Mouse (Mus musculus) G1E (cell line): ENCODE measurements around the gene Cilp2. TPM values are rescaled to one million over a fixed set of nuclear protein-coding genes. Genes with fewer than 3 reads are reported as not detected.

Experiments
- ATAC-seq: 2 replicates; pipeline ENCODE4 v1.8.0; 2016; ENCODE audit warnings: mild to moderate bottlenecking; ENCODE audit not compliant: insufficient number of reproducible peaks, poor library complexity, low FRiP score, severe bottlenecking; ENCODE audit errors: extremely low read depth
- DNase-seq: peaks from one replicate; pipeline ENCODE4 v3.0.0; 2012; ENCODE audit warnings: low spot score
- H3K27me3 ChIP-seq: 2 replicates; pipeline ENCODE4 v1.6.1; 2012; ENCODE audit warnings: mild to moderate bottlenecking, low read length, inconsistent platforms; ENCODE audit not compliant: insufficient read depth
- H3K36me3 ChIP-seq: replicated peaks from 2 replicates; pipeline ENCODE3; 2012; ENCODE audit warnings: mild to moderate bottlenecking, inconsistent platforms
- H3K4me1 ChIP-seq: 2 replicates; pipeline ENCODE4 v1.6.1; 2012; ENCODE audit warnings: low read depth, low read length, inconsistent platforms, mixed read lengths; ENCODE audit not compliant: insufficient read depth
- H3K4me3 ChIP-seq: 2 replicates; pipeline ENCODE4 v1.5.1; 2012; ENCODE audit warnings: low read depth, mild to moderate bottlenecking, inconsistent platforms, low read length, moderate library complexity, mixed read lengths
- H3K9me3 ChIP-seq: replicated peaks from 2 replicates; pipeline ENCODE4 v1.6.1; 2012; ENCODE audit warnings: inconsistent platforms
- CTCF ChIP-seq: IDR thresholded peaks from 2 replicates; pipeline ENCODE4 v1.5.1; 2012; ENCODE audit warnings: low read depth, low read length, inconsistent platforms, mixed read lengths
- GATA1 ChIP-seq: IDR thresholded peaks from 2 replicates; pipeline ENCODE4 v1.6.1; 2012; ENCODE audit warnings: borderline replicate concordance, low read length, inconsistent platforms, mixed read lengths
- GATA2 ChIP-seq: IDR thresholded peaks from 2 replicates; pipeline ENCODE4 v1.6.1; 2012; ENCODE audit warnings: low read depth, low read length, inconsistent platforms, borderline replicate concordance
- POLR2AphosphoS5 ChIP-seq: IDR thresholded peaks from 2 replicates; pipeline ENCODE4 v1.6.1; 2012; ENCODE audit warnings: low read depth, low read length, inconsistent platforms; ENCODE audit not compliant: insufficient replicate concordance
- TAL1 ChIP-seq: conservative IDR thresholded peaks from 2 replicates; pipeline ENCODE4 v1.6.1; 2012; ENCODE audit warnings: low read depth, low read length, inconsistent platforms, mixed read lengths
- polyA plus RNA-seq: library from polyadenylated mRNA; stranded (reverse); fragments of >175 nt; gene quantifications from 2 replicates; pipeline ENCODE4 v1.2.3, GENCODE M21; 2012
- total RNA-seq, 2 experiments: library from RNA; stranded (forward) in 1 of 2; stranded (reverse) in 1 of 2; fragments of 200-1000 nt in 1 of 2; fragments of >200 nt in 1 of 2; fragmentation: Nextera tagmentation in 1 of 2; gene quantifications; 2 replicates each; pipeline ENCODE4 v1.2.3; 2014 to 2017

Gene Cilp2
- total and polyA plus RNA-seq, 3 experiments: under 0.01 to 0.01 TPM; not detected in 1

DNA sequence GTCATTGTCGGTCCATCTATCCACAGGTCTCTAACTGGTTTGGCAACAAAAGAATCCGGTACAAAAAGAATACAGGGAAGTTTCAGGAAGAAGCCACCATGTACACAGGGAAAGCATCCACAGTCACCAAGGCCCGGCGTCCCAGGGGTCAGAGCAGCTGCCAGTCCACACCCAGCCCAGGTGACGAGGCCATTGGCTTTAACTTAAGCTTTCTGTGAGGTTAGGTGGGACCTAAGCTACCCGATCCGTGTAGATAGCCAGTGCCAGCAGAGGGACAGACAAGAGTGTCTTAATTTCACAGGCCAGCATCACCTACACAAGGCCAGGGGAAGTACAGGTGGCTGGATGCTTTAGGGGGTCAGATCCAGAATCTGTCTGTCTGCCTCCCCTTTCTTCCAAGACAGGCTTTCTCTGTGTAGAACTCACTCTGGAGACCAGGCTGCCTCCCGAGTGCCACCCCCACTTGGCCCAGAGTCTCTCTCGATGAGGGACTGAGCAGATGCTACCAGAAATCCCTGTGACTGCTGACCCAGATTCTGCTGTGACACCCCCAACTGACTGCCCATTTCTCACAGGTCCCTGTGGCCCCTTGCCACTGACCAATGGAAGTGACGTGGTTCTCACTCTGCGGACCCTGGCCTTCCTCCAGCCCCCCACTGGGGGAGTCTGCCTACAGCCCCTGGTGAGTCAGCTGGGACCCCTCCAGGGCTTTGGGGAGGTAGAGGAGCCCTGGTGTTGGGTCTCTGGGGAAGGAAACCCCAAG lies 17.3 kb downstream of the Cilp2 start:
- ATAC-seq (no peak), DNase-seq (no peak)
- TF ChIP-seq POLR2AphosphoS5 (no peak), GATA1 (no peak), CTCF (no peak), GATA2 (no peak), TAL1 (no peak)
- Histone ChIP-seq H3K36me3 (no peaks in the 10 kb centered on the region), H3K4me3 (no peak overlapping the region), H3K4me1 (peaks cover 3% of the 10 kb centered on the region; the same call in 1 of the 2 replicates), H3K9me3 (no peaks in the 10 kb centered on the region), H3K27me3 (peaks cover 23% of the 10 kb centered on the region)

DNA sequence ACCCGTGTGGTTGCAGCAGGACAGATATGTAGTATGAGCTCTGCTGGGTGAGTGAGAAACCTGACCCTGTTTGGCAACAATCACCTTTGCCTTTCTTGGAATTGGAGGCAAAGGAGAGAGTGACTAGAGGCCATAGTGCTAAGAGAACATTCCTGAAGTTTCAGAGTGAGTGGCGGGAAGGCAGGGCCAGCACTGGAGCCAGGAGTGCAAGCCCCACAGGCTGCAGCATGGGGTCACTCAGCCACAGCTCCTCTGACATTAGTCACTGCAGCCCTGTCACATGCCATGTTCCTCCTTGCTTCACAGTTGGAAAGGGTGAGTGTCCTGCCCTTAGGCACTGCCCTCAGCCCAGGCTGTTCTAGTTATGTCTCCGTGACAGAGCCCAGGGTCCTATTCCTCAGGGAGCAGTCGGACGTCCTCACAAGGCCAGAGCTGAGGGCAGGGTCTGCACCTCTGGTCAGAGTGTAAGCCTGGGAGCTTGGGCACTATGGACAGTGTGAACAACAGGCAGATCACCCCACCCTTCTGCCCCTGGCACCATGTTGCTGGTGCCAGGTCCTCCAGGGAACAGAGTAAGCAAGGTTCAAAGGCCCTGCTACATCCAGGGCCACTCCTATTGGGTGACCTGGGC lies 19.7 kb downstream of the Cilp2 start:
- Histone ChIP-seq H3K9me3 (no peaks in the 10 kb centered on the region), H3K36me3 (no peaks in the 10 kb centered on the region), H3K27me3 (peaks cover 29% of the 10 kb centered on the region), H3K4me3 (no peak overlapping the region), H3K4me1 (peaks cover 2% of the 10 kb centered on the region; the same call in 1 of the 2 replicates)
- ATAC-seq: no peak
- TF ChIP-seq POLR2AphosphoS5: no peak
- no peak for TF ChIP-seq CTCF
- DNase-seq: no peak

DNA sequence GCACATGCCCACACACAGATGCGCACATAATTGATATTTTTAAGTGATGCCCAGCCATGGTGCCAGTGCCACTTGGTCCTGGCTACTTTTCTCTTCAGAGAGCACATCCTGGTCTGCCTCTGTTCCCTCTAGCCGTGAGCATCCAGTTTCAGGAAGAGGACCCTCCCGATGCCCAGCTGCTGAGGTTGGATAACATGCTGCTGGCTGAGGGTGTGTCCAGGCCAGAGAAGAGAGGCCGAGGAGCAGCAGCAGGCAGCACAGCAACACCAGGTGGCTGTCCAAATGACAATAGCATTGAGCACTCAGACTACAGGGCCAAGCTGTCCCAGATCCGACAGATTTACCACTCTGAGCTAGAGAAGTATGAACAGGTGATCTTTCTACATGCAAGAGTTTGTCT lies 23.3 kb downstream of the Cilp2 start:
- peaks cover 2% of the 10 kb centered on the region; the same call in 1 of the 2 replicates for H3K4me1 ChIP-seq
- DNase-seq (no peak), ATAC-seq (no peak)
- H3K36me3 ChIP-seq: no peaks in the 10 kb centered on the region
- H3K27me3 ChIP-seq: peaks cover 10% of the 10 kb centered on the region; the same call in 1 of the 2 replicates
- H3K4me3 ChIP-seq: no peak overlapping the region
- TF ChIP-seq POLR2AphosphoS5 (no peak), TAL1 (no peak), GATA2 (no peak), CTCF (no peak), GATA1 (no peak)
- H3K9me3 ChIP-seq: no peaks in the 10 kb centered on the region

DNA sequence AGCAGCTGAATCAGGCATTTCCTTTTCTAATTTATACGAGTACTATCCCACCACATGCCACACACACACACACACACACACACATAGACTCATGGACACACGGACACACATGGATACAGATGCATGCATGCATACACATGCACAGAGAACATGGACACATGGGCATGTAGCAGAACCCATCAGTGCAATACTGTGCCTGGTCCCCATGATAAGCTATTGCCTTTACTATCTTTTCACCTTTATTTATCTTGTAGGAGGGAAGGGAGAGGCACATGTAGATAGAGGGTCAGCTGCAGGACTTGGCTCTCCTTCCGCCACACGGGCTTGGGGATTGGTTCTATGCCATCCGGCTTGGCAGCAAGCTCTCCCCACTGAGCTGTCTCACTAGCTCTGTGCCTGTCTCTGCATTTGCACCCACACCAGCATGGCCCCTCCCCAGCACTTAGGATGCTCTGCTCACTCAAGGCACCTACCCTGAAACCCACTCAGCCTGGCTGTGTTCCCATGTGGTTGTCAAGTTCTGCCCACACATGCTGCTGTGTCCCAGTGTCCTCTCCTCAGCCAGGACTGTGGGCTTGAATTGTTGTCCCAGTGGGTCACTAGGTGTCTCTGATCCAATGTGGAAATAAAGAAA lies 24.0 kb downstream of the Cilp2 start:
- Histone ChIP-seq H3K9me3 (no peaks in the 10 kb centered on the region), H3K4me1 (peaks cover 2% of the 10 kb centered on the region; the same call in 1 of the 2 replicates), H3K36me3 (no peaks in the 10 kb centered on the region), H3K27me3 (peaks cover 10% of the 10 kb centered on the region; the same call in 1 of the 2 replicates), H3K4me3 (no peak overlapping the region)
- ATAC-seq (no peak), DNase-seq (no peak)
- TF ChIP-seq TAL1 (no peak), CTCF (no peak), GATA1 (no peak), POLR2AphosphoS5 (no peak), GATA2 (no peak)

DNA sequence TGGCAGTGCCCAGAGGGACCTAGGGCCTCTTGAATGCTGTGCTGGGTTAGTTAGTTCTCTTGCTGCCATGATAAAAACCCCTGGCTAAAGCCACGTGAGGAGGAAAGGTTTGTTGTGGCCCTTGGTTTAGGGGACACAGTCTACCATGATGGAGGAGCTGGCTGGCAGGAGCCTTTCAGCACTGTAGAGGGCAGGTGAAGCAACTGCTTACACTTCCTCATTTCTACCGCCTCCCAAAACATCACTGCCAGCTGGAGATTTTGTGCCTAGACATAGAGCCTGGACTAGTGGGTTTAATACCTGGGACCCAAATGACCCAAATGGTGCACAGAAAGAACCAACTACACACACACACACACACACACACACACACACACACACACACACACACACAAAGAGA lies 26.2 kb downstream of the Cilp2 start:
- DNase-seq (no peak), ATAC-seq (no peak)
- no peaks in the 10 kb centered on the region for H3K9me3 ChIP-seq
- H3K36me3 ChIP-seq: no peaks in the 10 kb centered on the region
- H3K27me3 ChIP-seq: peaks cover 10% of the 10 kb centered on the region; the same call in 1 of the 2 replicates
- TF ChIP-seq GATA1 (no peak), CTCF (no peak), TAL1 (no peak), GATA2 (no peak), POLR2AphosphoS5 (no peak)
- H3K4me1 ChIP-seq: peaks cover 2% of the 10 kb centered on the region; the same call in 1 of the 2 replicates
- no peak overlapping the region for H3K4me3 ChIP-seq

DNA sequence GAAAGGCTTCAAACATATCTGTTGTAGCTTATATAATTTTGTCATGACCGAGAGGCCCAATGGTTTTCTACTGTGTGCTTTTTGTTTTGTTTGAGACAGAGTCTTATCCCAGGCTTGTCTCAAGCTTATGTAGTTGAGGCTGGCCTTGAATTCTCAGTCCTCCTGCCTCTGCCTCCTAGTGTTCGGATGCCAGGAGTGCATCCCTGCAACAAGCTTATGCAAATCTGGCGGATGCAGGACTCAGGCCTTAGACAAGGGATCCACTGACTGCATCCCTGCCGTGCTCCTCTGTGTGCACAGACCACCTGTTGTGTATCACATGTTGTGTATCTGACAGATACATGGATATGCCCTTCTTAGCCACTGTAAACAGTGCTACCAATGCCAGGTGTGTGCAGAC lies 26.7 kb downstream of the Cilp2 start:
- TF ChIP-seq POLR2AphosphoS5 (no peak), GATA1 (no peak), TAL1 (no peak), GATA2 (no peak), CTCF (no peak)
- Histone ChIP-seq H3K9me3 (no peaks in the 10 kb centered on the region), H3K4me3 (no peak overlapping the region), H3K27me3 (peaks cover 15% of the 10 kb centered on the region; the same call in 1 of the 2 replicates), H3K36me3 (no peaks in the 10 kb centered on the region), H3K4me1 (peaks cover 2% of the 10 kb centered on the region; the same call in 1 of the 2 replicates)
- DNase-seq (no peak), ATAC-seq (no peak)
